Mouse (Mus musculus): ENCODE measurements around the gene Prmt3.

The Prmt3 gene

GRCm38 (mm10) chr7:49778114-49778901 lies at the start of gene Prmt3:
Gene Prmt3 (plus strand): TSS chr7:49778346.
- in situ Hi-C loops (cut with MboI, MseI) = loop anchor here (25.0 kb wide), 1 partner anchor 916 kb away; no protein-coding TSS in a partner anchor

- in situ Hi-C loops (cut with MboI, MseI) = no loop called here
Measured at GRCm38 (mm10) chr7:49734342-49734741, 43.8 kb upstream of the Prmt3 start.

DNA sequence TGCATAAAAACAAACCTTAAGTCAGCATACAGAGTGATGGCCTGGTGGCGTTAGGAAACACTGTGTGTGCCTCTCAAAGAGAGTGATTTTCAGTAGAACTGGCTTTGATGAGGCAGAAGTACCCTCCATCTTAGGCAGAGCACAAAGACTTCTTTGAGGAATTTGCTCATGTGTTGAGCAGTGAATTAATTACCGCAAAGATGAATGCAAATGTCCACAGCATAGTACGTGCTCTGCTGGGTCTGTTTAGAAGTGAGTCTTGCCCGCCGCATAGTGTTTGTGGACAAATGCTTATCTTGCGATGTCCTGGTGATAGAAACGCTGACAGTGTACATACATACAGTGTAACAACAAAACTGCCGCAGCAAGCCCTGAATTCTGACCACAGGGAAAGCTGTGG lies 38.7 kb upstream of the Prmt3 start:
- in situ Hi-C loops (cut with MboI, MseI) = no loop called here

- in situ Hi-C loops (cut with MboI, MseI) = loop anchor here (10.0 kb wide), 1 partner anchor 57 kb away; no protein-coding TSS in a partner anchor
Measured at GRCm38 (mm10) chr7:49741474-49741873, 36.7 kb upstream of the Prmt3 start.

DNA sequence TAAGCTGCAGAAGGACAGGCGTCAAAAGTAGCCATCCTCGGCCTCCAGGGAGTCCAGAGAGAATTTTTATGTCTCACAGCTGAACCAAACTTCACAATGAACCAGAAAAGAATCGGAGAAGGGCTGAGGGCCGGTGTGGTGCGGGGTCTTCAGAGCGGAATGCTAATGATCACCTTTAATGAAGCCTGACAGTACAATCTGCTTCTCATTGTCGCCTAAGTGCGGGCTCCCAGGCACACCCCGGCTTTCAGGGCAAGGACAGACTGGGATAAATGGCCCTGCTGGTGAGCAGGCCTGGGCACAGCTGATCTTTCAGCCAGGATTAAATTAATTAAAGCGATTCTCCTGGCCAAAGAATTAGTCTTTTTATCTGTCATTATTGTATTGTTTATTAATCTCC lies 36.2 kb upstream of the Prmt3 start:
- in situ Hi-C loops (cut with MboI, MseI) = loop anchor here (10.0 kb wide), 1 partner anchor 57 kb away; no protein-coding TSS in a partner anchor

DNA sequence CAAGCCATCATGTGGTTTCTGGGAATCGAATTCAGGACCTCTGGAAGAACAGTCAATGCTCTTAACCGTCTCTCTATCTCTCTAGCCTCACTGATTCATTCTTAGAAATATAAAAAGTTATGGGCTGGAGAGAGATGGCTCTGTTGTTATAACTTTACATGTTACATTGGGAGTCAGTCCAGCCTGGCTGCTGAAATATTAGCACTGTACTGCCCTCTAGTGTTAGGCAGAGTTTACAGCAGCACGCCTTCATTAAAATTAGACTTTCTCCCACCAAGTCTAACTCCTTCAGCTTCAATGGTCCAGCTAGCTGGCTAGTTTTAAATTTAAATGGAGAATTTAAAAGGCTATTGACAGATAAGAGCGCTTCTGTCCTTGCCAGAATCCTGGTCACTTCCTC lies 27.0 kb upstream of the Prmt3 start:
- in situ Hi-C loops (cut with MboI, MseI) = loop anchor here (5.0 kb wide), 1 partner anchor 134 kb away; no protein-coding TSS in a partner anchor

DNA sequence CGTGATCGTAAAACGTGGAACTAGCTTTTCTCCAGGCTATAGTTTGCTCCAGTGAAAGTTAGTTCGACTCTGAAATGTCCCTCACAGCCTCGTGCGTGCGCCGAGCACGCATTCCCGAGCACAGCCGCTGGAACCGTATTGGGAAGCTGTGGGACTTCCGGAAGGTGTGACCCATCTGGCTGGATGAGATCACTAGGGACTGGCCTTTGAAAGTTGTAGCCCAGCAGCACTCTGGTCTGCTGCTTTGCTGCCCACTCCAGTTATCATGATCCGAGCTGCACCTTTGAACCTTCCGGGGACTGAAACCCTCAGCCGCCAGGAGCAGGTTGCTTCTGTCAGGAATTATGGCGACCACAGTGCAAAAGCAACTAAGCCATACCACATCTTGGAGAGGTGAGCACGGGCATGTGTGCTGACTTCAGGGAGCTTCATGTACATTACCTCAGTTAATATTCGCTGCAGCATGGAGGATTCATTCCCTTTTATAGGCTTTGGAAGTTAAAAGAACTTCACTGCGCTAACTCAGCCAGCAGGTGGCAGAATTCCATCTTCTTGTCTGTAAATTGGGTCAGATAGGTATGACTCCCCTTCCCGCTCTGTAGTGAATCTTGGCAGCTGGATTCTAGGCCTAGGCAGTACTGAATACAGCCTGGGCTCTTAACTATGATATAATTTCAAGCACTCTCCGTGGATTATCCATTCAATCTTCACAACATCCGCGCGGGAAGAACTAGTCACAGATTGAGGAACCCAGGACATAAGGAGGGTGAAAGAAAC lies 25.2 kb upstream of the Prmt3 start:
- in situ Hi-C loops (cut with MboI, MseI) = loop anchor here (5.0 kb wide), 1 partner anchor 136 kb away; no protein-coding TSS in a partner anchor

DNA sequence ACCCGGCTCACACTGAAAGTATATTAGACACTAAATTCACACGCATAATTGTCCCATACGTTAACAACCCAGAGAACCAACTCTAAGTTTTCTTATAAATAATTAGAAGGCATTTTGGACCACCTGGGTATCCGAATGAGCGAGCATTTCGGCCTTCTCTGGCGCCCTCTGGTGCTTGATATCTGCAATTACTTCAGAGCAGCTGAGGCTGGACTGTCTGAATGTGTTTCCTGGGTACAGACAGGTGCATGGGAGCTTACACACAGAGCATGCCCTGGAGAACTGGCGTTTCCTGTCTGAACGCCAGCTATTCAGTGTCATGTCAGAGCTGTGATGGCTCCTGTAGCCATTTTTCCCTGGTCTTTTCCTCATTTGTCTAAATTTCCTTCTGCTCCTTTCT lies 23.4 kb upstream of the Prmt3 start:
- in situ Hi-C loops (cut with MboI, MseI) = loop anchor here (5.0 kb wide), 1 partner anchor 137 kb away; no protein-coding TSS in a partner anchor

DNA sequence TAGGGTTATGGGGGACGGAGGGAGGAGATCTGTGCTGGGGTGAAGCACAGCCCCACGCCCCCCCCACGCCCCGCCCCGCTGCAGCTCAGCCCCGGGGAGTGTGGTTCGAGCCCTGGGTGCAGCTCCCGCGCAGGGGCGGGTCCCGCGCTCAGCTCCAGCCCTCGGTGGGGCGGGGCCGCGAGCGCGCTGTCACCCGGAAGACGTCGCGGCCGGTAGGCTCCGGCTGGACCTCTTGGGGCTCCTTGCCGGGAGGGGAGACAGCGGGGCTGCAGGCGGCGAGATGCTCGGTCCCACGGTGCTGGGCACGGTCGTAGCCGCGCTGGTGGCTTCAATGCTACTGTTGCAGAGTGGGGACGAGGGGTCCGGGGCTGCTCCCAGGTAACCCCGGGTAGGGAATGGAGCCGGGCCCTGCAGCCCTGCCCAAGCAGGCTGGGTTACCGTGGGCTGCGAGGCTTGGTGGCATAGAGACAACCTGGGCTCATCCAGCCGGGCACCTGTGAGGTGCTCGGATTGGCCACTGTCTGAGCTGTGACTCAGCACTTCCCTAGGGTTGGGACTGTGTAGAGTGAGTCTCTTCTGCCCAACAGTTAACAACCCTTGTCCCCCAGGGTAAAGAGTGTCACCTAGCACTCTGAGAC lies 19.1 kb upstream of the Prmt3 start, which contains the start of gene Htatip2:
Htatip2 (plus strand) TSS at position 182 of the 638 bp plus-strand sequence.
- in situ Hi-C loops (cut with MboI, MseI) = no loop called here

DNA sequence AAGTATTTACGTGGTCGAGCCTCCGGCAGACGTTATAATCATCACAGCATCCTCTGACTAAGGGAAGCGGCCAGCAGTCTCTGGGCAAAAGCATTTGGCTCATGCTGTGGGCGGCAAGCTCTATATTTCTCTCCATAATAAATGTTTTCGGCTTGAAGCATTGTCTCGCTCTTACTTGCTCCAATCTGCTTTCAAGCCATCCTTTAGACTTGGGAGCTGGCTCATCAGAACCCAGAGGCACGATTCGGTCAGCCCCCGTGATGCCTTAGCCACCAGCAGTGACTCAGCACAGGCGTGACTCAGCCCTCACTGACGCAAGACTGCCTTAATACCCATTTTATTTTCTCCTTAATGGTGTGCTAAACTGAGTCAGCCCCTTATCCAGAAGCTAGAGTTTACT lies 15.5 kb upstream of the Prmt3 start:
- in situ Hi-C loops (cut with MboI, MseI) = no loop called here

DNA sequence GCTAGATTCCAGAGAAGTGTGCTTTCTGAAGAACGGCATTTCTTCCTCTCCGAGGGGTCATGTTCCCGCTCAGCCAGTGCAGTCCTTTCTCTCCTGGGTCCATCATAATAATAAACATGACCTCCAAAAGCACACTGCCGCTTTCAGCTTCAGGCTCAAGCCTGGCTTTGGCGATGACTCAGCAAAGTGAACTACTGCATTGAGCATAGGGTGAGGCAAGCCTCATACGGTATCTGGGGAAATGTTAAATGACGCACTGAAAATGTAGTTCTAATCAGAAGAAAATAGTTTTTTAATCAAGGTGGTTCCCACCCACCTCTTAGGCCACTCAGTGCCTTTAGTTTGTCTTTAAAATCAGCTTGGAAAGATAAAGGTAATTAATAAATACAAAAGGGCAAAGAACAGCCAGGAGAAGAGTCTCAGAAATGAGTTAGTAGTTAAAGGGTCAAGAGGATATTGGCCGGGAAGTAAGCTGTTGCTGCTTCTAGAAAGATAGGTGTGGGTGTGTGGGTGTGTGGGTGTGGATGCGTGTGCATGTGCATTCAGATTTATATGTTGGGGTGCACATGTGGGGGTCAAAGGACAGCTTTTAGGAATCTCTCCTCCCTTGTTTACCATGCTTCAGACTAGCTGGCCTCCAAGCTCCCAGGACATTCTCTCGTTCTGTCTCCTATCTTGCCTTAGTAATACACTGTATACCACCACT lies 14.0 kb upstream of the Prmt3 start:
- in situ Hi-C loops (cut with MboI, MseI) = no loop called here

DNA sequence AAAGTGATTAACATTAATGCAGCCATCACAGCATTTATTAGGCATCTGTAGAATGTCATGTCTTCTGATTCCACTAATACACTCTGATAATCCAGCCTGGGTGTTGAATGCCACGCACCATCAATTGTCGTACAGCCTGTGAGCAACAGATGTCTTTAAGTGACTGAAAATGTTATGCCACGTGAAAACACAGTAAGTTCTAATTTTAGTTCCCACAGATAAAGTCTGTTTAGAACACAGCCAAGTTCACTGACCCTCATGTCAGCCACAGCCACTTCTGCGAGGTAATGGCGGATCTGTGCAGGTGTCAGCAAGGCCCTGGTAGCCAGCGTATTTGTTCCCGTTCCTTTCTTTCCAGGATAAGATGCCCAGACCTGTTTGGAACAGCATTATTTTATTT lies 12.0 kb upstream of the Prmt3 start:
- in situ Hi-C loops (cut with MboI, MseI) = no loop called here

DNA sequence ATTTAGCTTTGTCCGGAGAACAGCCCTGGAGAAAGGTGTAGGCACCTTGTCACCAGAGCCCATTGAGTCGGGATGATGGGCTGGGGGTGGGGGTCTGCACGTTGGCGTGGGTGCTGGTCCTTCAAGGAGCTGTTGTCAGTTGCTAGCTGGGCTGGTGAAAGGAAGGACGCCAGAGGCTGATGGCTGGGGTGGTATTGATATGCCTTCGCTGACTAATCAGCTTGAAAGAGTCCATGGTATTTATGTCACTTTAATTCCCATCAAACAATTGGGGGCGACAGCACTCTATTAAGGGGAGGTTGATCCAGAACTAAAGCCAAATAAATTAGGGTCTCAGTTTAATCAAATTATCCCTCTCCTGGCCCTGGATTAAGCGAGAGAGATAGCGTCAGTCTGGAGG lies 9.6 kb upstream of the Prmt3 start:
- in situ Hi-C loops (cut with MboI, MseI) = no loop called here

DNA sequence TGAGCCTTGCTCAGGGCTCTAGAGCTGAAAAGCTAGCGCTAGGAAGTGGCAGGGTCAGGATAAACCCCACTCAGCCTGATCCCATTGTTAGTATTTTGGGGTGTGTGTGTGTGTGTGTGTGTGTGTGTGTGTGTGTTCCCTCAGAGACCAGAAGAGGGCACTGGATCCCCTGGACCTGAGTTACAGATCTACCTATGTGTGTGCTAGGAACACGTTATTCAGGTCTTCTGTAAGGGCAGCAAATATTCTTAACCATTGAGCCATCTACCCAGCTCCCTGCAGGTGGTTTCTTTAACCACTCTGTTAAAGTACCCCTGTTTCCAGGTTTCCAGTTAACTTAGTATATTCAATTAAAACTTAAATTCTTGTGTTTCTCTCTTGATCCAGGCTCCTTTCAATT lies 3.8 kb upstream of the Prmt3 start:
- in situ Hi-C loops (cut with MboI, MseI) = loop anchor here (5.0 kb wide), 1 partner anchor 148 kb away; no protein-coding TSS in a partner anchor

- in situ Hi-C loops (cut with MboI, MseI) = loop anchor here (25.0 kb wide), 1 partner anchor 915 kb away; no protein-coding TSS in a partner anchor
Measured at GRCm38 (mm10) chr7:49777585-49777984, 561 bp upstream of the Prmt3 start.

DNA sequence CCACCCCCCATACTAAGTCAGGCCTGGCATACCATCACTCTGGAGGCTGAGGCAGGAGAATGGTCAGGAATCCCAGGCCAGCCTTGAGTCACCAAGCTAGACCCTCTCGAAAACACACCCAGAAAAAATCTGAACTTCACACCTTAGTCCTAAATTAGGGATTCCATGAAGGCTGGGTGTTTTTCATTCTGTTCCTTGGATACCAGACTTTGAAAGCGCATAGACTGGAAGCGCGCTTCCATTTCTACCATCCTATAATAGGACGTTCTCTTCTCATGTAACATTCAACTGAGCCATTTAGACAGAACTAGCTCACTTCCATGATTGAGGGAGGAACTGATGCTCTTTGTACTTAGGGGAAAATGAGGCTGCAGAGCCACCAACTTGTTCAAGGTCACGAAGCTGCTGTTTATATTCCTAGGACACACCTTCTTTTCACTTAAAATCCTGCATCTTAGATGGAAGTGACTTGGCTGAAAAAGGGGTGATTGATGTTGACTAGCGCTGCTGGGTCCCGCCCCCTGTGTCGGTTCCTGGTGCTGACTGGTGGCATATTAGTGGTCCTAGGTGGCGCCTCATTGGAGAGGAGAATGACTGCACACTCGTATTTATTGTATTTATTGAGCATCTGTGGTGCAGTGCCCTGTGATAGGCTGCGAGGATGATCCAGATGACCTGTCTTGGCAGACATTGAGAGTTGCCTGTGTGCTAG lies 914 bp downstream of the Prmt3 start:
- in situ Hi-C loops (cut with MboI, MseI) = loop anchor here (25.0 kb wide), 1 partner anchor 917 kb away; no protein-coding TSS in a partner anchor

DNA sequence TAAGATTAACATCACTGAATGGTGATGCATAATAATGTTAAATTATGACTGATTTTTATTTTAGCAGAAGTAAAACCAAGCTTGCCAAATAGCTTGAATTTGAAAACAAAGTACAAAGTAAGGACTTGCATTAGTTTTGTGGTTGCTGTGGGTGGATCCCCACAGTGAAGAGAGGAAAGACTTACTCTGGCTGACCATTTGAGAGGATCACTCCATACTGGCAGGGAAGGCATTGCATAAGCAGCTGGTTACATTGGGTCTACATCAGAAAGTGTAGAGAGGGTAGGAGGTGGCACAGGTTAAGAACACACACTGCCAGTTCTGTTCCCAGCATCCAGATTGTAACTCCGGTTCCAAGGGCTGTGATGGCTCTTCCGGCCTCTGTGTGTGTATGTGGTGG lies 4.9 kb downstream of the Prmt3 start:
- in situ Hi-C loops (cut with MboI, MseI) = loop anchor here (25.0 kb wide), 1 partner anchor 921 kb away; no protein-coding TSS in a partner anchor

- in situ Hi-C loops (cut with MboI, MseI) = loop anchor here (25.0 kb wide), 1 partner anchor 923 kb away; no protein-coding TSS in a partner anchor
Measured at GRCm38 (mm10) chr7:49785141-49785540, 7.0 kb downstream of the Prmt3 start.

DNA sequence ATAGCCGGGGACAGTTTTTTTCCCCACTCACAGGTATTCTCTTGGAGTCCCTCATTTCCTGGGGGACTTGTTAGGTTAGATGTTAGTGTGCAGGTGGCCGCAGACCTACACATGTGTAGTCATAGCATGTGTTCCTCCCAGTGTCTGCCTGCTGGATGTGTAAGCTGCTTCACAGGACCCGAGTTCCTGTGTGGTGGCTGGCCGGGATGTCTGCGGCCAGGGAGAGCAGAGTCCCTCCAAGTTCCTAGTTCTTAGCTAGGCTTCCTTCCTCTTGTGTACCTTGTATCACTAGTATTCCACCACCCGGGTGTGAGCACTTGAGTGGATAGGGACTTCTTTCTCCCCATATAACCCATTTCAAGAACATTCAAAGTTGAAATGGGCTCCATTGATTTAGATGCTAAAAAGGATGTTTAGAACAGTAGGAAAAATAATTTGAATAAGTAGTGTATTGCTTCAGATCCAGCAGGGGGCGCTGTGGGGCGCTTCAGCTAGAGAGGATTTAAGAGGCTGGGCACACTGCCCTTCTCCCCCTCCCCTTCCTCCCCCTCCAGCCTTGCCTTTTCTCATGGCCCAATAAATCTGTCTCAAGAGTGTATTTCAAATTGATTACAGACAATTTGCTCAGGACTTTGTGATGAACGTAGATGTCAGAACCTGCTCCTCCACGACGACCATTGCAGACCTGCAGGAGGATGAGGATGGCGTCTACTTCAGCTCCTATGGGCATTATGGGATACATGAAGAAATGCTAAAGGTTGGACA lies 8.7 kb downstream of the Prmt3 start:
- in situ Hi-C loops (cut with MboI, MseI) = loop anchor here (25.0 kb wide), 1 partner anchor 924 kb away; no protein-coding TSS in a partner anchor

DNA sequence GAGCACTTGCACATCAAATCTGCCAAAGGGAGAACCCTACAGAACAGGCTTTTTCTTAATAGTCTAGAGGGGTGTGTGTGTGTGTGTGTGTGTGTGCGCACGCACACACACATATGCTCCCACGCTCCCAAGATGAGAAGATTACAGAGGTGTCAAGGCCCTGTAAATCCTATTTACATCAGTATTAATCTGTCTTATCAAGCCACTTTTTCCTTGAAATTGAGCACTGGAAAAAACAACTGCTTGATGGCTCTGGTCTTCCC lies 9.2 kb downstream of the Prmt3 start:
- in situ Hi-C loops (cut with MboI, MseI) = loop anchor here (25.0 kb wide), 1 partner anchor 925 kb away; no protein-coding TSS in a partner anchor

Measured in T-helper 2 cell (primary cell).